Mouse (Mus musculus) cerebellum, postnatal 4 days (tissue): ENCODE data around the gene Nudt6.

Source experiments
- DNase-seq, 2 experiments: peaks; one replicate each; pipeline ENCODE4 v3.0.0; 2022; ENCODE audit warnings: low spot score in 2 of 2, mixed read lengths in 1 of 2

Gene Nudt6

DNA sequence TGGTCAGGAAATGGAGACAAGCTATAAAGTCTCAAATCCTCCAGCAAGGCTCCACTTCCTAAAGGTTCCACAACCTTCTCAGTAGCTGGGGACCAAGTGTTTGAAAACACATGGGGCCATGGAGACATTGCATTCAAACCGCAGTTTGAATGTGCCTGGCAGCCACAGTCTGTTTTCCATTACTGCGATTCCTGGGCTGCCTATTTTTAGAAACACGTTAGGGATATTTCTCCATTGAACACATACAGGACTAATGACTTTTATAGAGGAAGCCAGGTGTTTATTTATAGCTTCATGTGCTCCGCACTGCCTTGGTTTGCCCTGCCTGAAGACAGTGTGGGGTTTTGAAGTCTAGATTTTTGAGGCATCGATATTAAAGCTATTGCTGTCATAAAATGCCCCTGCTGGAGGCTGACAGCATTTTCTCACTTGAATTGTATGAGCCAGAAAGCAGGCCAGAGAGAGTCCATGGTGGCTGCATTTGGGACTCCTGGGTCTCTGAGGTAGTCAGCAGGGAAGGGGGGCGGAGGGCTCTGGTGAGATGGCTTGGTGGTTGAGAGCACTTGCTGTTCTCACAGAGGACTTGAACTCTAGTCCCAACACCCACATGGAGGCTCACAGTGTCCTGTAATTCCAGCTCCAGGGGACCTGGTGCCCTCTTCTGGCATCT is 36.8 kb downstream of the Nudt6 start:
- DNase-seq = no peak

GRCm38 (mm10) chr3:37381457-37381856 is 38.6 kb downstream of the Nudt6 start:
- no peak for DNase-seq

- no peak for DNase-seq
Measured at GRCm38 (mm10) chr3:37379930-37380881, 39.8 kb downstream of the Nudt6 start.

DNA sequence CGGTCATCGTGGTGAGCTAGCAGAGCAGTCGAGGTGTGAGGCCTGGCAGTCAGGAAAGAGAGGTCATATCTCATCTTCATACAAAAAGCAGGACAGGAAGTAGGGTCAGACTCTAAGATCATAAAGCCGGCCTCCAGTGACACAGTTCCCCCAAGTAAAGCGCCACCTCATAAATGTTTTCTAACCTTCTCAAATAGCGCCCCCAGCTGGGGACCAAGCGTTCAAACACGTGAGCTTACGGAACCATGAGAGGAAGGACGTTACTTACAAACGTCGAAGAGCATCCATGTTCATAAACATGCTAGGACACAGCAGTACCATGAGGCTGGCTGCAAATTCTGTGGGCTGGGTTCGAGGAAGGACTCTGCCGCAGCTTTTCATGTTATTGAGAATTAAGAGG is 40.8 kb downstream of the Nudt6 start:
- DNase-seq = no peak

GRCm38 (mm10) chr3:37378412-37378811 is 41.6 kb downstream of the Nudt6 start:
- DNase-seq = no peak

- no peak for DNase-seq
Measured at GRCm38 (mm10) chr3:37377926-37378325, 42.1 kb downstream of the Nudt6 start.

DNA sequence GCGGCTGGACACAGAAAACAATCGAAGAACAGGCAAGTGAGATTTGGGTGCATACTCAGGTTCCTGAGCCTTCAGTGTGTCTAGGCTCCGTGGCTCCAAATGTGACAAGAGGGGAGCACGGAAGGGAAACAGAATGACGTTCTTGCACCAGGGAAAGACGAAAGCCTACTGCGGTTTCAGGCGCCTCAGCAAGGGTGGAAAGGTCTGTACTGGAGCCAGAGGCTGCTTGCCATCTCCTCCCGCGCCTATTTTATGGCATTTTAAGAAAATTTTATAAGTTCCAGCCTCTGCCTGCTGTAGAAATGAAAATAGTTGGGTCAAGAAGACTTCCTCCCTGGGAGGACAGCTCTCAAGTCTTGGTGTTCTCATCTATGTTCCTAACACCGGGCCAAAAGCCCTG is 46.3 kb downstream of the Nudt6 start:
- no peak for DNase-seq

- DNase-seq = no peak
Measured at GRCm38 (mm10) chr3:37370407-37370806, 49.6 kb downstream of the Nudt6 start.

DNA sequence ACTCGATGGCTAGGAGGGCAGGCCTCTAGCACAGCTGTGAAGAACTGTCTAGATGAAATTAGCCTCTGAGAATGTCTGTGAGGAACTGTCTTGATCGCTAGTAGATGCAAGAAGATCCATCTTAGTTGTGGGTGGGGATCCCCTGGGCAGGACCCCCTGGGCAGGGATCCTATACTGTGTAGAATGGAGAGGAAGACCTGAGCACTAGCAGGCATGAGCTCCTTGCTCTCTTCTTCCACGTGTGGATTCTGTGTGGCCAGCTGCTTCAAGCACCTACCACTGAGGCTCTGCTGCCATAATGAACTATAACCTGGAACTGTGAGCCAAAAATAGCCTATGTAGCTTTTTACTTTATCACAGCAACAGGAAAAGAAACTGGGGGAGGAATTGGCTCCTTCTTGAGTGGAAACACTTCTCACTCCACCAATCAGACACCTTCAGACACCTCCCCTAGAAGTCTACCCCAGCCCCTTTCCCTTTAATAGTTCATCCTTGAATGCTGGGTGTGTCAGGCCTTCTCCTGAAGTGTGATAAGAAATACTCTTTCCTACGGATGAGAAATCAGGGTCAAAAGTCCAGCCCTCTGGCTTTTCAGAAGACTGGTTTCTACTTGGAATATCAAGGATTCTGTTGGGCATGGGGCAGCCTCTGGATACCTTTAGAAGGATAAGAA is 53.5 kb downstream of the Nudt6 start:
- DNase-seq = no peak

GRCm38 (mm10) chr3:37365976-37366375 is 54.0 kb downstream of the Nudt6 start:
- no peak for DNase-seq

- DNase-seq = no peak
Measured at GRCm38 (mm10) chr3:37365144-37365543, 54.9 kb downstream of the Nudt6 start.

DNA sequence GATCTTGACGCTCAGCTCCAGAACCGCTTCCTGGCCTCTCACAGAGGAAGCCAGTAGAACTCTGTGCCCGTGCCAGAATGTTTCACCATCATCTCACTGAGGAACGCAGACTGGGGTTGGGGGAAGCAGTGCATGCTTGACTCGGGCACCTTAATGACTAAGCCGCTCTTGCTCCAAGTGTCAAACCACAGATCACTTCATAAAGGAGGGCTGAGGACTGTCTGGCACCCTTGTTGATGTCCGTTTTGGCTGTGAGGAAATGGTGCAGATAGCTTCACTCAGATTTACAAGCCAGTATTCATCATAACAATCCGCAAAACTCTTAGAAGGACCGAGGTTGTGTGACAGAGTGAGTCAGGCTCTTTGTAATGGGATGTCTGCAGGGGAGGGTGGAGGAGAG is 59.3 kb downstream of the Nudt6 start:
- no peak for DNase-seq
